25 mouse cellular contexts compared by ENCODE assay signal in the genomic region with DNA sequence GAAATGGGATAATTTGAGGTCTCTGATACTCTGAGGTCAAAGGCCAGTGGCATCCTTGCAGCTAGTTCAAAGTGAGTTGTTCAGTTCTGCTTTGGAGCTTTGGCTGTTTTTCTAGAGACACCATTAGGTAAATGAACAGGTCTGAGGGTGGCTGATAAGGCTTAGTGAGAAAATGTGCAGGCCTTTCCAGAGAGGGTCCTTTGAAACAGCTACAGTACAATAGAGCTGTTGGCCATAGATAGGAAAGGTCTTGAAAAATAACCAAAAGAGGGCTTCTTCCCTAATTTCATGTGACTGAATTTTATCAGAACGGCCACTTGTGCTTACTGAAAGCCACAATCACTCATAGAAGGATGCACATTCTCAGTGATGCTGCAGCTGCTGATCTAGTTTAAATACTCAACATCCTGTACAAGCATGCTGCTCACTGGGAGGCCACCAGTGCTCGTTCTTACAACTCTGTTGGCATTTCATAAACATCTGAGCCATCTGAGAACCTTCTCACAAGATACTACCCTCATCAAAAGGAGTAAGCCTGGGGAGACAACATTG.
DNase-seq lines count a peak whose midpoint lies in the region; ATAC-seq and TF ChIP-seq lines count a peak whose summit lies in the region.
"Had no signal": no experiment of that assay in that cellular context is flagged by ENCODE, and none has a peak within 500 bp of the region (broad histone marks: within the 10 kb centered on the region; RNA-seq: fewer than 3 reads in every experiment).

No protein-coding gene starts in this region.

- H3K36me3 ChIP-seq in liver, embryonic 11.5 days (ENCODE audit: control insufficient read depth, insufficient read depth, low read length) = no peaks in the 10 kb centered on the region
- H3K36me3 ChIP-seq in liver, postnatal 0 days (replicated peaks; ENCODE audit: insufficient read depth, low read length) = no peaks in the 10 kb centered on the region
- H3K36me3 ChIP-seq in liver, embryonic 14.5 days (replicated peaks; ENCODE audit: control insufficient read depth, insufficient read depth, low read depth) = no peaks in the 10 kb centered on the region
- no peaks in the 10 kb centered on the region for H3K36me3 ChIP-seq in forebrain, embryonic 16.5 days (ENCODE audit: control insufficient read depth, insufficient read depth)
- H3K36me3 ChIP-seq: embryonic facial prominence, embryonic 10.5 days; embryonic facial prominence, embryonic 12.5 days; forebrain, embryonic 15.5 days; G1E had no signal

- no peak overlapping the region for H3K4me3 ChIP-seq in liver, embryonic 11.5 days (ENCODE audit: low read depth, low read length)
- no peak overlapping the region for H3K4me3 ChIP-seq in liver, postnatal 0 days (ENCODE audit: low read depth, low read length)
- no peak overlapping the region for H3K4me3 ChIP-seq in liver, embryonic 14.5 days (ENCODE audit: insufficient read depth in 1 of 2, low read depth in 2 of 2, low read length in 2 of 2)
- H3K4me3 ChIP-seq in forebrain, embryonic 16.5 days (replicated peaks; ENCODE audit: low read length) = no peak overlapping the region
- H3K4me3 ChIP-seq: embryonic facial prominence, embryonic 10.5 days; embryonic facial prominence, embryonic 12.5 days; forebrain, embryonic 13.5 days; forebrain, embryonic 15.5 days had no signal

- ATAC-seq in liver, embryonic 11.5 days (replicated peaks; ENCODE audit: low FRiP score) = peak; percentile 77
- no peak for ATAC-seq in liver, postnatal 0 days
- ATAC-seq in common myeloid progenitor, adult 5-6 weeks (replicated peaks; ENCODE audit: low read depth, poor library complexity, severe bottlenecking) = peak; percentile 95
- peak; percentile 47; the same call in 1 of the 2 replicates for ATAC-seq in liver, embryonic 14.5 days (ENCODE audit: insufficient read depth)
- ATAC-seq in megakaryocyte-erythroid progenitor cell, adult 5-6 weeks (replicated peaks; ENCODE audit: low FRiP score, low TSS enrichment, poor library complexity, severe bottlenecking) = peak; percentile 98
- no peak for ATAC-seq in forebrain, embryonic 16.5 days
- ATAC-seq: CD4-positive, CD25-positive, alpha-beta regulatory T cell, adult 4 months; forebrain, embryonic 13.5 days; forebrain, embryonic 15.5 days; Patski had no signal

- TF ChIP-seq EP300 in liver, postnatal 0 days (IDR thresholded peaks at IDR 0.05; ENCODE audit: low read depth) = no peak
- TF ChIP-seq EP300 in liver, embryonic 14.5 days (IDR thresholded peaks at IDR 0.05; ENCODE audit: low read depth) = no peak

- no peak overlapping the region for H3K27ac ChIP-seq in liver, embryonic 11.5 days (ENCODE audit: low read depth, low read length)
- no peak overlapping the region for H3K27ac ChIP-seq in liver, postnatal 0 days (ENCODE audit: low read depth)
- H3K27ac ChIP-seq in liver, embryonic 14.5 days = no peak overlapping the region
- no peak overlapping the region for H3K27ac ChIP-seq in forebrain, embryonic 16.5 days (ENCODE audit: low read length)
- H3K27ac ChIP-seq: embryonic facial prominence, embryonic 10.5 days; embryonic facial prominence, embryonic 12.5 days; forebrain, embryonic 13.5 days; forebrain, embryonic 15.5 days had no signal

- H3K4me2 ChIP-seq in liver, embryonic 11.5 days = no peak overlapping the region
- H3K4me2 ChIP-seq in liver, postnatal 0 days (ENCODE audit: low read depth, low read length) = no peak overlapping the region
- H3K4me2 ChIP-seq in liver, embryonic 14.5 days (ENCODE audit: low read depth) = no peak overlapping the region
- no peak overlapping the region for H3K4me2 ChIP-seq in forebrain, embryonic 16.5 days (ENCODE audit: low read length)
- H3K4me2 ChIP-seq: embryonic facial prominence, embryonic 12.5 days; forebrain, embryonic 13.5 days; forebrain, embryonic 15.5 days had no signal

- intact Hi-C loops in heart, postnatal 25 days (cut with DNase I) = loop anchor here (10.0 kb wide), 1 partner anchor 1917 kb away; no protein-coding TSS in a partner anchor

- H3K9ac ChIP-seq in liver, embryonic 11.5 days (ENCODE audit: low read depth, low read length) = no peak overlapping the region
- H3K9ac ChIP-seq in liver, postnatal 0 days (replicated peaks) = no peak overlapping the region
- H3K9ac ChIP-seq in liver, embryonic 14.5 days (replicated peaks) = no peak overlapping the region
- H3K9ac ChIP-seq in forebrain, embryonic 16.5 days (replicated peaks; ENCODE audit: low read depth, low read length) = no peak overlapping the region
- H3K9ac ChIP-seq: embryonic facial prominence, embryonic 12.5 days; forebrain, embryonic 13.5 days; forebrain, embryonic 15.5 days had no signal

- WGBS in liver, embryonic 11.5 days = 33% methylated on average over 2 of the region's 2 CpGs
- whole genome bisulfite sequencing in liver, postnatal 0 days (ENCODE audit: insufficient replicate concordance) = 35% methylated on average over 2 of the region's 2 CpGs
- 14% methylated on average over 2 of the region's 2 CpGs for WGBS in liver, embryonic 14.5 days (ENCODE audit: insufficient replicate concordance)
- 87% methylated on average over 2 of the region's 2 CpGs for WGBS in forebrain, embryonic 16.5 days

- no peaks in the 10 kb centered on the region for H3K9me3 ChIP-seq in liver, embryonic 11.5 days (ENCODE audit: control insufficient read depth, low read length)
- no peaks in the 10 kb centered on the region for H3K9me3 ChIP-seq in liver, postnatal 0 days (ENCODE audit: low read length)
- no peaks in the 10 kb centered on the region for H3K9me3 ChIP-seq in liver, embryonic 14.5 days (ENCODE audit: control insufficient read depth, low read length)
- no peaks in the 10 kb centered on the region for H3K9me3 ChIP-seq in forebrain, embryonic 16.5 days (ENCODE audit: control insufficient read depth, low read length)
- H3K9me3 ChIP-seq: embryonic facial prominence, embryonic 10.5 days; embryonic facial prominence, embryonic 12.5 days; forebrain, embryonic 13.5 days; forebrain, embryonic 15.5 days; G1E had no signal

- no peaks in the 10 kb centered on the region for H3K27me3 ChIP-seq in liver, embryonic 11.5 days (replicated peaks; ENCODE audit: control insufficient read depth, insufficient read depth, low read length)
- no peaks in the 10 kb centered on the region for H3K27me3 ChIP-seq in liver, postnatal 0 days (ENCODE audit: insufficient read depth, low read length)
- H3K27me3 ChIP-seq in liver, embryonic 14.5 days (ENCODE audit: control insufficient read depth, insufficient read depth, low read length) = no peaks in the 10 kb centered on the region
- H3K27me3 ChIP-seq in forebrain, embryonic 16.5 days (replicated peaks; ENCODE audit: control insufficient read depth, insufficient read depth, low read length) = no peaks in the 10 kb centered on the region
- H3K27me3 ChIP-seq: CH12.LX; embryonic facial prominence, embryonic 12.5 days; forebrain, embryonic 13.5 days; forebrain, embryonic 15.5 days; Patski had no signal

- DNase-seq in liver, embryonic 11.5 days (ENCODE audit: low spot score) = no peak
- no peak for DNase-seq in liver, postnatal 0 days
- DNase-seq in liver, embryonic 14.5 days (ENCODE audit: low read depth in 3 of 3, low spot score in 3 of 3) = no peak
- no peak for DNase-seq in heart, postnatal 25 days (ENCODE audit: low spot score)
- DNase-seq: adrenal gland, adult 2 months; adrenal gland, postnatal 10 days; adrenal gland, postnatal 25 days; B cell, adult 2 months; cerebellum, adult 11 months; cerebellum, adult 18-20 months; cerebellum, adult 8-10 months; cerebellum, adult 9-11 months; cerebellum, postnatal 14 days; cerebellum, postnatal 36 days had no signal

- no peaks in the 10 kb centered on the region for H3K4me1 ChIP-seq in liver, embryonic 11.5 days (replicated peaks; ENCODE audit: control insufficient read depth, insufficient read depth, low read length)
- no peaks in the 10 kb centered on the region for H3K4me1 ChIP-seq in liver, postnatal 0 days (ENCODE audit: insufficient read depth)
- no peaks in the 10 kb centered on the region for H3K4me1 ChIP-seq in liver, embryonic 14.5 days (replicated peaks; ENCODE audit: control insufficient read depth in 2 of 2, insufficient read depth in 2 of 2, low read length in 1 of 2)
- H3K4me1 ChIP-seq in forebrain, embryonic 16.5 days (replicated peaks; ENCODE audit: control insufficient read depth, insufficient read depth, low read length) = no peaks in the 10 kb centered on the region
- H3K4me1 ChIP-seq: embryonic facial prominence, embryonic 10.5 days; embryonic facial prominence, embryonic 12.5 days; forebrain, embryonic 13.5 days had no signal

- no peak for TF ChIP-seq CTCF in liver, postnatal 0 days (IDR thresholded peaks at IDR 0.05; ENCODE audit: low read depth)
- TF ChIP-seq CTCF in liver, embryonic 14.5 days (IDR thresholded peaks at IDR 0.05; ENCODE audit: low read depth) = no peak

Comparison
In these comparisons a context has a peak if more than half of its experiments do, and no peak if none do; other contexts are left out.
1. ATAC-seq: peak in liver, embryonic 11.5 days (single experiment), common myeloid progenitor, adult 5-6 weeks (single experiment), liver, embryonic 14.5 days (single experiment) and megakaryocyte-erythroid progenitor cell, adult 5-6 weeks (single experiment); none in liver, postnatal 0 days (single experiment) and forebrain, embryonic 16.5 days (single experiment).